Mouse (Mus musculus): ENCODE results near the gene Rnf39.

Rnf39 gene

DNA sequence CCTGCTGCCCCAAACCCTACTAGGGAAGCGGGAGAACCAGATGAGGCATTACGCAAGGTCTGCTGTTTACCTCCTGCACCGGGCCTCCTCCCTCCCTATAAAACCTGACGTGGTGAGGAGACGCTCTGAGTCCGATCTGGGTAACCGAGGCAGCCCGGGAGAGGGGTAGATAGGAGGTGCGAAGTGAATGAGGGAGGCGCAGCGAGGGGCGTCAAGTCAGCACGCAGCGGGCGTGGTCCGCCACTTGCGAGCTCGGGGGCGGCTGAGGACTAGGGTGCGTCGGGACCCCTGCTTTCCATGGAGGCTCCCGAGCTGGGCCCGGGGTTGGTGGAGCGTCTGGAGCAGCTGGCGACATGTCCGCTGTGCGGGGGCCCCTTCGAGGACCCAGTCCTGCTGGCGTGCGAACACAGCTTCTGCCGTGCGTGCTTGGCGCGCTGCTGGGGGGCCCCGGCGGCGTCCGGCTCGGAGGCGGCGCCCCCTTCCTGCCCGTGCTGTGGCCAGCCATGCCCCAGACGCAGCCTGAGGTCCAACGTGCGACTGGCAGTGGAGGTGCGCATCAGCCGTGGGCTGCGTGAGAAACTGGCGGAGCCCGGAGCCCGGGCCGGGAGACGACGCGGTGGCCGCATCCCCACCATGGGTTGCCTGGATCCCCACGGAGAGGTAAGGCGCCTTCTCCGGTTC lies at the start of gene Rnf39:
Gene Rnf39, plus strand, starts transcription at position 128 of the 681 bp plus-strand sequence.
- peak; percentile 87 for DNase-seq (ENCODE audit: extremely low read depth, insufficient read length, low spot score)

DNA sequence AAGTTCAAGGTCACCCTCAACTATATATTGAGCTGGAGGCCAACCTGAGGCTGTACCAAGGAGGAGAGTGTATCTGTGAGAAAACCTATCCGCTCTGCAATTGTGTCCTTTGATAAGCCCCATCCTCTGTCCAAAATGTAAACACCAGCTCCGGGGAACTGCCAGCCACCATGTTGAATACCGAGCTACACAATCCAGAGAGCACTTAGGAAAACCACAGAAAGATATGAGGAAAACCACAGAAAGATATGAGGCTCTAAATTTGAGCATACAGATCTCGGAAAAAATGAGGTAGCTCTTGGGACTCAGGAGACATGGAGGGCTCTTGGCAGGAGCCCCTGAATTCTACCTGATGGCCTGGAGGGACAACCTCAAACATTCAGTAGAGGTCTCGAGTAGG lies 49.3 kb upstream of the Rnf39 start:
- no peak for DNase-seq (ENCODE audit: extremely low read depth, insufficient read length, low spot score)

DNA sequence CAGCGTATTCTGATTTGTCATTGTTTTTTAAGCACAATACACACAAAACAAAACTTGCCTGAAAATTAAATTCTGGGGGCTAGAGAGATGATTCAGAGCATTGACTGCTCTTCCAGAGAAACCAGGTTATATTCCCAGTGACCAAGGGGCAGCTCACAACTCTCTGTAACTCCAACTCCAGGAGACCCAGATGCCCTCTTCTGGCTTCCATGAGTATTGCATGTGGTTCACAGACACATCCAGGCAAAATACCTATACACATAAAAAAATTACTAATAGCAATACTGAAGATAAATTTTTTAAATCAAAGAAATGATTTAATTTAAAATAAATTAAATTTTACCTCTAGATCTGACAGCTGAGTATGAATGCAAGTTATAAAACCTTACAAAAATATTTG lies 46.1 kb upstream of the Rnf39 start:
- DNase-seq (ENCODE audit: extremely low read depth, insufficient read length, low spot score), result no peak

DNA sequence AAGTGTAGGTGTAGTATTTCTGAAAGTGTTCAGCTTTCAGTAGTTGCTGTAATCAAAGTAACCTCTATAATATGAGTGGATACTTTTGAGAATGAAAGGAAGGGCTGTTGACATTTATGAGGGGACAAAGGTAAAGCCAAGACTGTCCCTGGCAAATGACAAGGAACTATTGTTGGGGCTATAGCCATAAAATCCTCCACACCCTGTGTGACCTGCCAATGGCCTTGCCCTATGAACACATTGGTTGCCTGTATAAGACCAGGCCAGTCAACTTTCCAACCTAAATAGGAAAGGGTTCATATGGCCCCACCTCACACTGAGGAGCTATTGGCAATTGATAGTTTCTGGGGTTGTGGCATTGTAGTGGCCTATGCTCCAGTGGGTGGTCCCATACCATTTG lies 45.7 kb upstream of the Rnf39 start:
- DNase-seq (ENCODE audit: extremely low read depth, insufficient read length, low spot score), result no peak

DNA sequence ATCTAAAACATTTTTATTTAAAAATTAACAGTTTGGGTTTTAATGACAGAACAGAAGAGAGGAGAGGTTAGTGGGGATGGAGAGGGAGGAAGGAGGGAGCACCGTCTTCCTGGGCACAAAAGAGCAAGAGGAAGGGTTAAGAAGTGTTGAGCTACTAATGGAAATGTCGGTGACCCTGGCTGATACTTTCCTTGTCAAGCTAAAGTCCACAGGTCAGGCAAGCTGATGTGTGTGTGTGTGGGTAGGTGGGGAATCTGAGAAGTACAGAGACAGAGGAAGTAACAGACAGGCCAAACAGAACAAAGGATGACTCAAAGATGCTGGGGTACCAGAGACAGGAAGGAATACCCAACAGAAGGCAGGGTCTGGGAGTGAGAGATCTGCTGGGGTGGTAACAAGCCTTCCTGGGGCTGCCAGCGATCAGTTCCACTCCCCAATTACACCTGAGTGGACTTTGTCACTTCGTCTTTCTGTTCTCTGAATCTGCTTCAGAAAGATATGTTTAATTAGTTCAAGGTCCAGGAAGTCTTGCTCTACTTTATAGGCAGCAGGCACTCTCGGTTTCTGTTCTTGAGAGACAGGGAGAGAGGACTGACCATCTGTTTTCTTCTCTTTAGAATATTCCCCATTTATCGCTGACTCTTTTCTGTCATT lies 45.0 kb upstream of the Rnf39 start, which contains the start of gene Trim31:
Gene Trim31, plus strand, starts transcription at position 567 of the 654 bp plus-strand sequence.
- no peak for DNase-seq (ENCODE audit: extremely low read depth, insufficient read length, low spot score)

DNA sequence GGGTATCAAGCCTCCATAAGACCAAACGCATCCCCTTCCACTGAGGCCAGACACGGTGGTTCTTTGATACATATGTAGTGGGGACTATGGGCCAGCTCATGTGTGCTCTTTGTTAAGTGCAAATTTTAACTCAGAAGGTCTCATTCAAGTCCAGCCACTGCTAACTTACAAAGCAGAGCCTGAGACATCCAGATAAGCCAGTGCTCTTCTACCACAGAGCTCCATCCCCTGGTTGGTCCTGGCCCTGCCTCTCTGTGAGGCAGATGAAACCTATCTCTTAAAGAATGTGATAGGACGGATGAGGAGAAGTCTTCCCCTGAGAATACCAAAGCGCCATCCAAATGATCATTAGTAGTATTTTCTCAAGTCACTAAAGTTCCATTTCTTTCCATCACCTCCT lies 43.3 kb upstream of the Rnf39 start:
- no peak for DNase-seq (ENCODE audit: extremely low read depth, insufficient read length, low spot score)

DNA sequence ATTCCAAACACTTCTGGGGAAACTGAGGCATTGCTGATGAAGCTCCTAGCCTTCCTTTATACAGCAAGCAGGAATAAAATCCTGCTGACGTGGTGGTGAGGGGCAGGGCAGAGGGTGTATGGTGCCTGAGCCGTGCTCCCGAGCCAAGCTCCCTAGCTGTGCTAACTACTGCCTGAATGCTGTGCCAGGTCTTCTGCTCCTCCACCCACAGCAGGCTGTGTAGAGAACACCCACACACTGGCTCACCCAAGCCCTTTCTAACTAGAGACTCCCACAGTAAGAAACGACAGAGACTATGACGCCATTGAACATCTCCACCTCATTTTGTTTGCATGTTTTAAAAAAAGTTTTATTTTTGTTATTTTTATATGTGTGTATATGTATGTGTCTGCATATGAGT lies 42.7 kb upstream of the Rnf39 start:
- DNase-seq (ENCODE audit: extremely low read depth, insufficient read length, low spot score), result no peak

DNA sequence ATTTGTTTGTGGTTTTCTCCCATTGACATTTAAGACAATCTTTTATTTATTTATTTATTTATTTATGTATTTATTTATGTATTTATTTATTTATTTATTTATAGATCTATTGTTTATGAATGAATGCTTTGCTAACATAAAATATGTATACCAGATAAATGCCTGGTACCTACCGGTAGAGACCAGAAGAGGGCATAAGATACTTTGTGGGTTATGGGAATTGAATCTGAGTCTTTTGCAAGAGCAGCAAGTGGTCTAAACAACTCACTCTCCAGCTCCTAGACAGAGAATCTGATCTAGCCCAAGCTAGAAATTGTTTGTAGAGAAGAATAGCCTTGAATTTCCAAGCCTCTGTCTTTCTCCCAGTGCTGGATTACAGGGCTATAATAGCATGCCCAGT lies 42.0 kb upstream of the Rnf39 start:
- DNase-seq (ENCODE audit: extremely low read depth, insufficient read length, low spot score), result no peak

DNA sequence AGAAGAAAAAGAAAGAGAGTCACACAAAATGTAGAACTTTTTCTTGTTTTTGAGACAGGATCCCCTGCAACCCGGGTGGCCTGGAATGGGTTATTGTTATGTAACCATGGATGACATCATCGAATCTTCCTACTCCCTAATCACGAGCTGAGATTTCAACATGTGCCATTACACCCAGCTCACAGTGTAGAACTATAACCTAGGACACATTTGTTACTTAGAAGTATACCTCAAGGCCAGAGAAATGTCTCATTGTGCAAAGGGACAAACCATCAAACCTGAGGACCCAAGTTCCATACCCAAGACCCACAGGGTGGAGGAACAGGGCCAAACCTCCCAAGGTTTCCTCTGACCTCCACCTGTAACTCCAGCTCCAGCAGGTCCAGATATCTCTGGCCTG lies 39.1 kb upstream of the Rnf39 start:
- DNase-seq (ENCODE audit: extremely low read depth, insufficient read length, low spot score), result no peak

DNA sequence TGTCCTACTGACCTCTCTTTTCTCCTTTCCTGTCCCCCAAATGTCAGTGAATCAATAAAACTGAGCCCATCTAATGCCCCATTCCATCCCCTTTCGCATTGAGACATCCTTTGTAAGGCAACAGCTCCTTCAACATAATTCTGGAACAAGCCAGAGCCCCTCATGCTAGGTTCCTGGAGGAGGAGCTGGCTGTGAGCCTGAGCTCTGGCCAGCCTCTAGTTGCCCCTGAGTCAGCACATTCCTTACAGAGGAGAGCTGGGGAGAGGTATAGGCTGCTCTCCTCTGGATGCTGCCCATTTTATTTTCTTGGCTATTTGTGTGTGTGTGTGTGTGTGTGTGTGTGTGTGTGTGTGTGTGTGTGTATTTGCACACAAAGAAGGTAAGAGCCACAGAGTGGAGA lies 34.5 kb upstream of the Rnf39 start:
- DNase-seq (ENCODE audit: extremely low read depth, insufficient read length, low spot score), result no peak

DNA sequence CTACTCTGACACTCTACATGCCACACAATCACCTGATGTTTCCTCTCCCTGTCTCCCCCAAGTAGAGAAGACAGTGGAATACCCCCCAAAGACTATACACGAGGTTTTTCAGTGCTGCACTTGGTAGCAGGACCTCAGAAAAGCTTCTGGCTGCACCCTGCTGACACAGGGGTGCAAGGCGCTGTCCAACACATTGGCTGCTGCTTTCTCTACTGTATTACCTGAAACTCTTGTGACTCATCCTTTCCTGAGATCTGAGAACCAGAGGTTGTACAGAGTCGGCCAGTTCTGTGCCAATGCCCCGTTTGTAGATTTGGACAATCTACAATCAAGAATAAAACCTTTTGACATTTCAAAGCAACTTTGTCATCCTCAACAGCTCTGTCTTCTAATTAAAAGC lies 32.9 kb upstream of the Rnf39 start:
- no peak for DNase-seq (ENCODE audit: extremely low read depth, insufficient read length, low spot score)

DNA sequence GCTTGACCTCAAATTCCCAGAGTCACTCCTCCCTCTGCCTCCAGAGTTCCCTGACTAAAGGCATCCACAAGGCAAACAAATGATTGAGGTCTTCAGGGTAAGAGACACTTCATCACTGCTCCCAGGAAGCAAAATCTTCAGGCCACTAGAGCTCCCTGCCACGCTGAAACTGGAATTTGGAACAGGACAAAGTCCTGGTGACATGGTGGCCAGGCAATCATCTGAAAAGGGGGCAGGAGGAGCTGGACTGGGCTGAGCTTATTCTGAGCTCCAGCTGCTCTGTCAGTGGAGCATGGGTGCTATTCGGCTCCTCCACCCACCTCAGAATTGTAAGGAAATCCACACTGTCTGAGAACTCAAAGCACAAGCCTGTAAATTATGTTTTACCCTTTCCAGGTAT lies 30.7 kb upstream of the Rnf39 start:
- DNase-seq (ENCODE audit: extremely low read depth, insufficient read length, low spot score), result no peak

DNA sequence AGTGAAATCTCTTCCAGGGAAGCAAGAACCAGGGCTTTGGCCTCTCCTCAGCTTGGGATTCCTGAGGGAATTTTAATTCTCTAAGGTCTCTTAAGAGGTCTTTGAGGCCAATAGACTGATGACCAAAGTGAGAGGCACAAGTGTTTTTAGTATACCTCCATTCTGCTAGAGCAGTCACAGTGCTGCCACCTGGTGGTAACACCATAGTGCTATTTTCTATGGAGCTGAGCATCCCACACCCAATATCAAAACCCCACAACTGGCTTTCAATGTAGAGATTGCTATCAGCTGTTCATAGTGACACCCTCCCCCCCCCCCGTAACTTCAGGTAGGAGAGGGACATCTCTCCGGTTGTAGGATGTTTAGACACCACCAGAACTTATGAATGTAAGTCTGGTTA lies 28.6 kb upstream of the Rnf39 start:
- no peak for DNase-seq (ENCODE audit: extremely low read depth, insufficient read length, low spot score)

DNA sequence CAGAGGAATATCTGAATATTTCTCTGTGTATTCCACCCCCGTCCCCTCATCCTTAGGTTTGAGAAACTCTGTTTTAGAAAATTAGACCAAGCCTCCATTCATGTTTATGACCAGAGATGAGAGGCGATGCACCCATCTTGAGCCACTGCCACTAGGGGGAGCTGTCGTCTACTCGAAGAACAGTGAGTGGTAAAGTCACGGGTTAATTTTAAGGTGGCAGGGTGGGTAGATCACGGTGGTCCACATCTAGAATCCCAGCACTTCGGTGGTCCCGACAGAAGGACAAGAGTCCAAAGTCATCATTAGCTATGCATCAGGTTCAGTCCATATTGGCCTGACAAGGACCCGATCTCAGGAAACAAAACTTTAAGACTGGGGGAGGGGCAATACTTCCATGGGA lies 27.6 kb upstream of the Rnf39 start:
- peak; percentile 28 for DNase-seq (ENCODE audit: extremely low read depth, insufficient read length, low spot score)

DNA sequence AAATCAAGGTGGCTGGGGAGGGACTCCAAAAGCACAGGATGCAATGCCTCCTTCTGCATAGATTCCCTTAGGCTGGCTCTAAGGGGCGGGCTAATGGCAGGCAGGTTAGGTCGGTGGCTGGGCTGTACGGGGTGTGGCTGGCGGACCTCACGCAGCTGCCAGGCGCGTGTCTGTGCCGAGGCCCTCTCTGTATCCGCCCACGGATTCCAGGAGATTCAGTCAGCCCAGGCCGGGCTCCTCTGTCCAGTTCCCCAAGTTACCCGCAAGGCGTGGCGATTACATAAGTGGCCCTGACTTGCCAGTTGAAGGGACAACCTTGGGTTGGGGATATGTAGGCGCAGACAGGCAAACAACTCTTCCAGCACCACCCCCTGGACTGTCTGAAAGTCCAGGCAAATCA lies 22.5 kb upstream of the Rnf39 start:
- peak; percentile 84 for DNase-seq (ENCODE audit: extremely low read depth, insufficient read length, low spot score)

DNA sequence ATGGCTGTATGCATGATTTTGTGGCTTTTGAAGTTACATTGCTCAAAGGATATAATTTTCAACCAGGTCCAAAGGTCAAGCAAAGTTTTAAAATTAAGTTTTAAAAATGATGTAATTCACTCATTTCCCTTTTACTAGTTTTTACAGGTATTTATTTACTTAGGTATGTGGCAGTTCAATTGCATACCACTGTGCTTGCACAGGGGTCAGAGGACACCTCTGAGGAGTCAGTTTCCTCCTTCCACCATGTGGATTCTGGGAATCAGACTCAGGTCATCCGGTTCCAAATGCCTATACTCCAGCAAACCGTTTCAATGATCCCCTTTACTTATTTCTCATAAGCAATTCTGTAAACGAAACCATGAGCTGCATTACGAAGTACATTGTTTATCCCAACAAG lies 20.0 kb upstream of the Rnf39 start:
- DNase-seq (ENCODE audit: extremely low read depth, insufficient read length, low spot score), result no peak

DNA sequence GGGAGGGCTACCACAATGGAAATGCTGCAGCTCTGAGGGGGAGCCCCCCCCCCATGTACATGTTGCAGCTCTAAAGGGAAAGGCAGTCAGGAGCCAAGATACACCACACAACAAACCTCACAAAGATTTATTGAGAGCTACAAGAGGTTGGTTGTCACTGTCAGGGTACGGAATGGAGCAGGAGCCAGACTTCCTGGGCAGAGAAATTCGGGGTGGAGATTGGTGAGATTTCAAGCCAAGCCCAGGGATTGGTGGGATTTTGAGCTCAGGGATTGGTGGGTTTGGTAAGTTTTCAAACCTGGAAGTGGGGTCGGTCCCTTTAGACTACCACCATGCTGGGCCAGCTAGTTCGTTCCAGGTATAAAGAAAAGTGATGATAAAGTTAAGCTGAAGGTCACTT lies 19.2 kb upstream of the Rnf39 start:
- DNase-seq (ENCODE audit: extremely low read depth, insufficient read length, low spot score), result no peak

DNA sequence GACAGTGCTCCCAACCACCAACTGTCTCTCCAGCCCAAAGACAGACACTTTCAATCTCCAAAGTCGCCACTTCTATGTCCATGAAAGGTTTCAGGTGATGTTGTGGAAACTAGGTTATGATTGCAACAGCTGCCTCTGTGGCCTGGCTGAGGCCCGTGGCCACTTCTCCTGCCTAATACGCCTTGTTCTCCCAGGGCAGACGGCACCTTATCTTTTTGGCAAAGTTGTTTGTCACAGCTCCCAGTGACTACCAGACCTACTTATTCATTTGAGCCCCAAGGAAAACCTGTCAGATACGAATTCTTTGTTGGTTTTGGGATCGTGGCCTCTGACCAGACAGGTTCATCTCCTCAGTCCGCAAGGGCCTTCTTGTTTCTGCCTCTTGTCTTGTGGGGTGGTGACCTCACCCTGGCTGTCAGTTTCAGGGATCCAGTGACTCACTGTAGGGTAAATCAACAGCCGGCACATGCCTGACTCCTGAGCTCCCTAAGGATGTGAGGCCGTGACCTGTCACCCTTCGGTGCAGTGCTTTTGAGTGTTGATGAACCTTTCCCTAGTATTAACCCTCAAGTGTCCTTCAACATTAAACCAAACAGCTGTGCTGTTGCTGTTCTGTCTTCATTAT lies 15.1 kb upstream of the Rnf39 start:
- peak; percentile 47 for DNase-seq (ENCODE audit: extremely low read depth, insufficient read length, low spot score)

DNA sequence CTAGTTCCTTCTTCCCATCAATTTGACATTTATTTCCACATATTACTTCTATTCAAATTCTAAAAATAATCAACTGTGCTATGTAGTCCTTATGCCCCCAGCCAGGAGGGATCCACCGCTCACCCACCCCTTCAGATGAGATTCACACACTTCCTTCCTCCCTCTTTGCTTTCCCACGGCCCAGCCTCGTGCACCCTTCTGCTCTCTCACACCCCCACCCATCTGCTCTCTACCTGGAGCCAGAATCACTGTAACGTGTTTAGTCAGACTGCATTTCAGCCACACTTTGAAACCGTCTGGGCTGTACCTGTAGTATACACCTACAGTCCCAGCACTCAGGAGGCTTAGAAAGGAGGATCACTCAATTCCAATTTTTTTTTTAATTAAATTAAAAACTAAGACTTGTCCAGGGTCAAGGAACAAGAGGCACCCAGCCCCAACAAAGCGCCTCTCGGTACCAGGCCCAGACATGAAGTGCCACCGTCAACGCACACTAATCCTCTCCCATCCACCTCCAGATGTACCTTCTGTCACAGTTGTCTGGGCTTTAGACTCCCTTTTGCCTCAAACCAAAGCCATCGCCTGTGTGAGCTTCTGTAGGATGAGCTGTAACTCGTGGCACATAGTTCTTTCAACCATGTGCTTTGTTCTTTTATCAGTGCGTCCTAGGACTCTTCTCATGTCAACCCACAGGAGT lies 13.3 kb upstream of the Rnf39 start:
- DNase-seq (ENCODE audit: extremely low read depth, insufficient read length, low spot score), result no peak

DNA sequence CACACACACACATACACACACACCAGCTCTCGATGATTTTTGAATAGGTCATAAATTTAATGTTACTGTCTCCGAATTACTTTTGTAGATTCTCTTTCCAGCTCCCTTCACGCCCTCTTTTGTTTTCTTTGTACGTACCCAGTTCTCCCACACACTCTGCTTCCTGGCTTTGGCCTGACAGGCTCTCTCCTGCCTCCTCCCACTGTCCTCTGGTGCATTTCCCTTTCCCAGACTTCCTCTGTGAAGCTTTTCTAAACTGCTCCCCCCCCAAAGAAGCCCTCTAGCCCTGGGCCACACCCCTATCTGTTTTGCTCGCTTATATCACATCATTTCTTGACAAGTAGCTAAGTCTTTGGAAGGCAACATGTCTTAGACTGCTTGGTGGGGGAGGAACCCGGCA lies 12.5 kb upstream of the Rnf39 start:
- no peak for DNase-seq (ENCODE audit: extremely low read depth, insufficient read length, low spot score)

DNA sequence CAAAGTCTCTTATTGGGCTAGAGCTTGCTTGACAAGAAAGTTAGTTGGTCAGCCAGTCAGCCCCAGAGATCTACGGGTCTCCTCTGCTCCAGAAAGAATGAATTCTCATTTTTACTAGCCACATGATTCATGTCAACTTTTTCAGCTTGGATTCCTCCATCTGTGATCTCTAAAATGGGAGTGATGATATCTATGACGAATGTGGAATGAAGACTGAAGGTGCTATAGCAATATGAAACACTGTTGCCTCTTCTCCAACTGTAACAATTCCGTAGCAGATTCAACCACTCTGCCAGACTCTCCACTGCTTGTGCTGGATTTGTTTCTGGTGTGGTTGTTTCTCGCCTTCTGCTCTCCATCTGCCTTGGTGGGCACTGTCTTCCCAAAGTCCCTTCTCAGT lies 11.6 kb upstream of the Rnf39 start:
- no peak for DNase-seq (ENCODE audit: extremely low read depth, insufficient read length, low spot score)

DNA sequence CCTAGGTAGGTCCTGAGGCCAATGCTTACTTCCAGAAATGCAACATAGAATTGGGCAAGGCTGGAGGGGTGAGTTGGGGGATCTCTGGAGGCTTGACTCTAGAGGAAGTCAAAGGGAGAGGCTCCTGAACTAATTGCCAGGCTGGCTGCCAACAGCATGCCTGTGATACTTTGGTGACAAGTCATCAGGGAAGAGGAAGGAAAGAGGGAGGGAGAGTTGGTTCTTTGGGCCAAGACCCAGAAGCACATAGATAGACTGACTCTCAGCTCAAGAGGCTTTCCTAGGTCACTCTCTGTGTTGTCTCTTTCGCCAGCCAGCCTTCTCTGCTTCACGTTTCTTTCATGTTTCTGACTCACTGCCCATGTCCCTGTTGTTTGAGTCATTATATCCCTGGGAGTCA lies 10.9 kb upstream of the Rnf39 start:
- DNase-seq (ENCODE audit: extremely low read depth, insufficient read length, low spot score), result peak; percentile 85
